Mouse (Mus musculus): ENCODE results near the gene Syt9. TPM values are rescaled to one million over a fixed set of nuclear protein-coding genes. Genes with fewer than 3 reads are reported as not detected.

Syt9 gene
- total and polyA plus RNA-seq, 3 experiments = 0.05 TPM; not detected in 2

DNA sequence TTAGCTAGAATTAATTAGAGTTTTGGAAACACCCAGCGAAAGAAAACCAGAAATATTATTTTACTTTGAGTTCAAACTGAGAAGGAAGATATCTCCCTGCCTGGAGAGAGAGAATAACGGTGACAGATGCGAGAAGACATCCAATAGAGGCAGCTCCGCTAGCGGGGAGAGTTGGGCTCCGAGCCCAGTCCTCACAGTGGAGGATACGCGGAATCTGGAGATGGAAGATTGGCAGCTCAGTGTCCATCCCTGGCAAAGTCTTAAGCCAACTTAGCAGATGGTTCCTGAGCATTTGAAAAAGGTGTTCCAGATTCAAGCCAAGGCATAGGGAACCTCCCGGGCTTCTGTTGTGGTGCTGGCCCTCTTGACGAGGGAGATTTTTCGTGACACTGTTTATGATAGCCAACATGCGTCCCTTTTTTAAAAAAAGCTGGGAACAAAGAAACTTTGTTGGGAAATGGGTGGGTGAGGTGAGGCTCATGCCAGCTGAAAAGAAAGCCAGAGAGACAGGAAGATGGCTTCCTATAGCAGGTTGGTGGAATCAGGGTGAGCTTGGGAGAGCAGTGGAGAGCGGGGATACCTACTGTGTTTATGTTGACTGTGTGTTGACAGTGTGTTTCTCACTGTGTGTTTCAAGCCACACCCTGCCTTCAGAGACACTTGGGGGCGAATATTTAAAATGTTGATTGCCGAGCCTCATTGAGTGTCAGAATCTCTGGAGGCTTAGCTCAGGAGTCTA is 29.7 kb downstream of the Syt9 start:
- Histone ChIP-seq H3K27me3 (ENCODE audit: insufficient read depth, low read length) (no peaks in the 10 kb centered on the region), H3K9me3 (replicated peaks) (peaks cover 25% of the 10 kb centered on the region), H3K36me3 (replicated peaks) (no peaks in the 10 kb centered on the region), H3K4me1 (ENCODE audit: insufficient read depth, low read depth, low read length) (no peaks in the 10 kb centered on the region), H3K4me3 (ENCODE audit: low read depth, low read length) (no peak overlapping the region)
- DNase-seq (ENCODE audit: low spot score) (no peak), ATAC-seq (ENCODE audit: extremely low read depth, insufficient number of reproducible peaks, low FRiP score, poor library complexity, severe bottlenecking) (no peak)
- TF ChIP-seq GATA2 (IDR thresholded peaks at IDR 0.05; ENCODE audit: borderline replicate concordance, low read depth, low read length) (no peak), GATA1 (IDR thresholded peaks at IDR 0.05; ENCODE audit: borderline replicate concordance, low read length) (no peak), TAL1 (conservative IDR thresholded peaks at IDR 0.05; ENCODE audit: low read depth, low read length) (no peak), CTCF (IDR thresholded peaks at IDR 0.05; ENCODE audit: low read depth, low read length) (no peak), POLR2AphosphoS5 (IDR thresholded peaks at IDR 0.05; ENCODE audit: insufficient replicate concordance, low read depth, low read length) (no peak)

DNA sequence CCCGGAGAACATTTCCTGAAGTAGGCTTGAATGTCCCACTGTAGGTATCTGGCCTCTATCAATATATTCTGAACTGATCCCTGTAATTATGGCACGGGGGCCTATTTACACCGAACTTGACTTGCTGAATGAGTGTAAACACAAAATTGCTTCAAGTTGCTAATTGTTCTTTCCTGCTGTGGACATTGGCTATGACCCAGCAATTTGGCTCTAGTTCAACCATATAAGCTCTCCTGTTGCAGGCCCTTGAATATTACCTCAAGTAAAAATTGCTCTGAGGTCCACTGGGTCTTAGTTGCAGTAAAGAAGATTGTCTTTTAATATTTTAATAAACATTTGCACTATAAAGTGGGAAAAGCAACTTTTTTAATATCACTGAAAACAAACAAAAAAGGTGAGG is 32.7 kb downstream of the Syt9 start:
- Histone ChIP-seq H3K9me3 (replicated peaks) (peaks cover 22% of the 10 kb centered on the region), H3K4me3 (ENCODE audit: low read depth, low read length) (no peak overlapping the region), H3K27me3 (ENCODE audit: insufficient read depth, low read length) (no peaks in the 10 kb centered on the region), H3K36me3 (replicated peaks) (no peaks in the 10 kb centered on the region), H3K4me1 (ENCODE audit: insufficient read depth, low read depth, low read length) (no peaks in the 10 kb centered on the region)
- TF ChIP-seq TAL1 (conservative IDR thresholded peaks at IDR 0.05; ENCODE audit: low read depth, low read length) (no peak), POLR2AphosphoS5 (IDR thresholded peaks at IDR 0.05; ENCODE audit: insufficient replicate concordance, low read depth, low read length) (no peak), CTCF (IDR thresholded peaks at IDR 0.05; ENCODE audit: low read depth, low read length) (no peak), GATA2 (IDR thresholded peaks at IDR 0.05; ENCODE audit: borderline replicate concordance, low read depth, low read length) (no peak), GATA1 (IDR thresholded peaks at IDR 0.05; ENCODE audit: borderline replicate concordance, low read length) (no peak)
- ATAC-seq (ENCODE audit: extremely low read depth, insufficient number of reproducible peaks, low FRiP score, poor library complexity, severe bottlenecking) = no peak
- no peak for DNase-seq (ENCODE audit: low spot score)

DNA sequence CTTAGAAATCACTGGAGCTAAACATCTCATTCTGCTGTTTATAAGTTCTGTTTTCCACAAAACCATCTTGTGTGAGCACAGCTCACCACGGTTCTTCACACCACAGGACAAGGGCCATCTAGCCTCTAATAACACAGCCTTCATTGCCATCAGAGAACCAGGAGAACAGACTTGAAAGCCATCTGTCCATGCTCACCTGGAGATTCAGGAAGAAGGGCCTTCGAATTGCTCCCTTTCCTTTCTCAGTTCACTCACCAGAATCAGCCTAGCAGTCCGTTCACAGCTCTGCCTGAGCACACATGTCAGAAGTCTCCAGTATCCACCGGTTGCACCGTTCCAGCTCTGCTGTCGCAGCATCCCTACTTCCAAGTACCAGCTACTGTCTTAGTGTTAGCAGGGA is 44.4 kb downstream of the Syt9 start:
- H3K4me1 ChIP-seq (ENCODE audit: insufficient read depth, low read depth, low read length) = no peaks in the 10 kb centered on the region
- no peaks in the 10 kb centered on the region for H3K36me3 ChIP-seq (replicated peaks)
- no peak overlapping the region for H3K4me3 ChIP-seq (ENCODE audit: low read depth, low read length)
- H3K27me3 ChIP-seq (ENCODE audit: insufficient read depth, low read length) = no peaks in the 10 kb centered on the region
- TF ChIP-seq GATA1 (IDR thresholded peaks at IDR 0.05; ENCODE audit: borderline replicate concordance, low read length) (no peak), TAL1 (conservative IDR thresholded peaks at IDR 0.05; ENCODE audit: low read depth, low read length) (no peak), POLR2AphosphoS5 (IDR thresholded peaks at IDR 0.05; ENCODE audit: insufficient replicate concordance, low read depth, low read length) (no peak), CTCF (IDR thresholded peaks at IDR 0.05; ENCODE audit: low read depth, low read length) (no peak), GATA2 (IDR thresholded peaks at IDR 0.05; ENCODE audit: borderline replicate concordance, low read depth, low read length) (no peak)
- no peak for DNase-seq (ENCODE audit: low spot score)
- peaks cover 35% of the 10 kb centered on the region for H3K9me3 ChIP-seq (replicated peaks)
- no peak for ATAC-seq (ENCODE audit: extremely low read depth, insufficient number of reproducible peaks, low FRiP score, poor library complexity, severe bottlenecking)

DNA sequence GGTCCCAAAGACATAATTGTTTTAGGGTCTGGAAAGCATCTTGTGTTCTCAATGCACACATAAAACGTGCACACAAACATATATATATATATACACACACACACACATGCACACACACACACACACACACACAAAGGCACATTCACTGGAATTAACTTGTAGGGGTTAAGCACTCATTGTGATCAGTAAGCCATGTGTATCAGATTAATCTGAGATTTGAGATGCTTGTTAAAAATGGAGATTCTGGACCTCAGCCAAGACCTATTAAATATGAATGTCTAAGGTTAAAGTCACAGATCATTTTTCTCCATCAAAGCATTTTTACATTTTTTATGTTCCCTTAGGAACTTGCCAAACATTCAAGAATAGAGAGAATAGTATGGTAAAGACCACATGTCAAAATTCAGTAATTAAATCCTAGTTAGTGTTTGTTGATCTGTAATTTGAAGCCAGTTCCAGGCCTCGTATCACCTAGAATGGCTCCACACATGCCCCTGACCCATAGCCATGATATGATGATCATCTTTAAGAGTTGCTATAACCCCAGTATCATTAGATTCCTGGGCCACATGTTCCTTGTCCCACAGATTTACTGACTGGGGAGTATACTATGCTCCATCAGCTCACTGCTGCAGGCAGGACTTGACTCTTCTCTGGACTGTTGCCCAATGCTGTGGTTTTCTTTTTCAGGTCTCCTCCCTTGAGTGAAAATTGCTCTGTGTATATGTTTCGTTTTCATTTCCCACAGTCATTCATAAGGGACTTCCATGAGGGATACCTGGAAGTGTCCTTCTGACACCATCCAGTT is 46.7 kb downstream of the Syt9 start:
- Histone ChIP-seq H3K9me3 (replicated peaks) (peaks cover 32% of the 10 kb centered on the region), H3K27me3 (ENCODE audit: insufficient read depth, low read length) (no peaks in the 10 kb centered on the region), H3K4me3 (ENCODE audit: low read depth, low read length) (no peak overlapping the region), H3K36me3 (replicated peaks) (no peaks in the 10 kb centered on the region), H3K4me1 (ENCODE audit: insufficient read depth, low read depth, low read length) (no peaks in the 10 kb centered on the region)
- DNase-seq (ENCODE audit: low spot score) (no peak), ATAC-seq (ENCODE audit: extremely low read depth, insufficient number of reproducible peaks, low FRiP score, poor library complexity, severe bottlenecking) (no peak)
- no peak for TF ChIP-seq POLR2AphosphoS5 (IDR thresholded peaks at IDR 0.05; ENCODE audit: insufficient replicate concordance, low read depth, low read length)
- TF ChIP-seq CTCF (IDR thresholded peaks at IDR 0.05; ENCODE audit: low read depth, low read length) = no peak
- no peak for TF ChIP-seq TAL1 (conservative IDR thresholded peaks at IDR 0.05; ENCODE audit: low read depth, low read length)
- no peak for TF ChIP-seq GATA1 (IDR thresholded peaks at IDR 0.05; ENCODE audit: borderline replicate concordance, low read length)
- TF ChIP-seq GATA2 (IDR thresholded peaks at IDR 0.05; ENCODE audit: borderline replicate concordance, low read depth, low read length) = no peak

DNA sequence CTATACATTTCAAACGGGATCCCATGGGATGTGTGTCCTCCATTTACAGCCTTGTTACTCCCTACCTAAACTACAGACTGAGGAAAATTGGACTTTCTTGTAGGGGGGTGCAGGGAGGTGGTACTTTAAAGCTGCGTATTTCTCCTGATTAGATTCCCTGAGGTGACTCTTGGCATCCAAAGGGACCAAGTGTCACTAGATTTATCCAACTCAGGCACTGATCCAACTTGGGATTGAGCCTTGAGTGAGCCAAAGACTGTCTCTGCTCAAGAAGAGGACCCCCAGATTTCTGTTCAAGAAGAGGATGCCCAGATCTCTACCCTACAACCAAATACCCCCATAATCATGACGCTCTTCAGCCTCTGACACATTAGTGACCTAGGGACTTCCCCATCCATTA is 66.9 kb downstream of the Syt9 start:
- TF ChIP-seq CTCF (IDR thresholded peaks at IDR 0.05; ENCODE audit: low read depth, low read length) (no peak), POLR2AphosphoS5 (IDR thresholded peaks at IDR 0.05; ENCODE audit: insufficient replicate concordance, low read depth, low read length) (no peak)
- ATAC-seq (ENCODE audit: extremely low read depth, insufficient number of reproducible peaks, low FRiP score, poor library complexity, severe bottlenecking) (no peak), DNase-seq (ENCODE audit: low spot score) (no peak)
- Histone ChIP-seq H3K36me3 (replicated peaks) (no peaks in the 10 kb centered on the region), H3K4me1 (ENCODE audit: insufficient read depth, low read depth, low read length) (no peaks in the 10 kb centered on the region), H3K9me3 (replicated peaks) (peaks cover 23% of the 10 kb centered on the region), H3K27me3 (ENCODE audit: insufficient read depth, low read length) (no peaks in the 10 kb centered on the region), H3K4me3 (ENCODE audit: low read depth, low read length) (no peak overlapping the region)

DNA sequence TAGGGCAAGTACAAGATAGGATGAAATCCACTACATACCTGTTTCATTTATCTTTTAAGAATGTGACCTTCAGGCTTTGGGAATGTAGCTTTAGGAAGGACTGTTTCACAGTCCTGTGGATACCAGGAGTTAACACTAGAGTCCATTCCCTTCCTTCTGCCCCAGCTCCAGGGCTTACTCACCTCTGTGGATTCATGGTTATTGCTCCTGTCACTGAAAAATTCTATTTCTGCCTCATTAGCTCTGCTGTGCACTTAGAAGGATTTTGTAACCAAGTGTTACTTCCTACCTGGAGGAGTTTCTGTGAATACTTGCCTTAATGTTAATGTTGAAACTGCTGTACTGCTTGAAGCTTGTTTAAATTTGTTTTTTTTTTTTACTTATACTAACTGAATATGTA is 74.1 kb downstream of the Syt9 start:
- TF ChIP-seq GATA1 (IDR thresholded peaks at IDR 0.05; ENCODE audit: borderline replicate concordance, low read length) (no peak), POLR2AphosphoS5 (IDR thresholded peaks at IDR 0.05; ENCODE audit: insufficient replicate concordance, low read depth, low read length) (no peak), GATA2 (IDR thresholded peaks at IDR 0.05; ENCODE audit: borderline replicate concordance, low read depth, low read length) (no peak), CTCF (IDR thresholded peaks at IDR 0.05; ENCODE audit: low read depth, low read length) (no peak), TAL1 (conservative IDR thresholded peaks at IDR 0.05; ENCODE audit: low read depth, low read length) (no peak)
- ATAC-seq (ENCODE audit: extremely low read depth, insufficient number of reproducible peaks, low FRiP score, poor library complexity, severe bottlenecking) = no peak
- H3K4me3 ChIP-seq (ENCODE audit: low read depth, low read length) = no peak overlapping the region
- no peaks in the 10 kb centered on the region for H3K36me3 ChIP-seq (replicated peaks)
- DNase-seq (ENCODE audit: low spot score) = no peak
- peaks cover 9% of the 10 kb centered on the region for H3K9me3 ChIP-seq (replicated peaks)
- no peaks in the 10 kb centered on the region for H3K4me1 ChIP-seq (ENCODE audit: insufficient read depth, low read depth, low read length)
- no peaks in the 10 kb centered on the region for H3K27me3 ChIP-seq (ENCODE audit: insufficient read depth, low read length)
